Mouse (Mus musculus) intestine, postnatal 0 days (tissue): Measurements from ENCODE around the gene Fli1. TPM values are rescaled to one million over a fixed set of nuclear protein-coding genes. Genes with fewer than 3 reads are reported as not detected.
A peak's percentile ranks its signal among the peaks of the same experiment; 100 is the strongest.

Experiments used
- ATAC-seq: fragments of 200-750 bp; cut with Nextera tagmentation; 2 replicates; pipeline ENCODE4 v1.8.0; 2017; ENCODE audit warnings: mild to moderate bottlenecking, moderate TSS enrichment, moderate library complexity
- H3K27ac ChIP-seq: fragments of 300-500 bp; sonication (generic); 2 replicates; pipeline ENCODE4 v1.5.1; 2014; ENCODE audit warnings: mild to moderate bottlenecking, low read depth, low read length, moderate library complexity
- H3K27me3 ChIP-seq: fragments of 300-500 bp; sonication (generic); replicated peaks from 2 replicates; pipeline ENCODE4 v1.6.1; 2014; ENCODE audit warnings: low read length, mixed read lengths; ENCODE audit not compliant: control insufficient read depth, insufficient read depth
- H3K36me3 ChIP-seq: fragments of 300-500 bp; sonication (generic); 2 replicates; pipeline ENCODE4 v1.6.1; 2014; ENCODE audit warnings: mild to moderate bottlenecking, moderate library complexity; ENCODE audit not compliant: control insufficient read depth, insufficient read depth
- H3K4me1 ChIP-seq: fragments of 300-500 bp; sonication (generic); replicated peaks from 2 replicates; pipeline ENCODE4 v1.6.1; 2014; ENCODE audit warnings: antibody characterized with exemption, low read length, mixed read lengths; ENCODE audit not compliant: control insufficient read depth, insufficient read depth
- H3K4me2 ChIP-seq: fragments of 300-500 bp; sonication (generic); replicated peaks from 2 replicates; pipeline ENCODE4 v1.6.1; 2014; ENCODE audit warnings: low read depth, mild to moderate bottlenecking, moderate library complexity
- H3K4me3 ChIP-seq: fragments of 300-500 bp; sonication (generic); 2 replicates; pipeline ENCODE4 v1.5.1; 2014; ENCODE audit warnings: low read depth, low read length
- H3K9ac ChIP-seq: fragments of 300-500 bp; sonication (generic); 2 replicates; pipeline ENCODE4 v1.6.1; 2014; ENCODE audit warnings: mild to moderate bottlenecking, low read depth, low read length
- H3K9me3 ChIP-seq: fragments of 300-500 bp; sonication (generic); 2 replicates; pipeline ENCODE4 v1.6.1; 2016; ENCODE audit warnings: mixed run types; ENCODE audit not compliant: control insufficient read depth
- CTCF ChIP-seq: sonication (generic); IDR thresholded peaks from 2 replicates; pipeline ENCODE4 v1.5.1; 2016; ENCODE audit warnings: low read depth, mild to moderate bottlenecking, control low read depth, antibody characterized with exemption, moderate library complexity
- WGBS: fragments of 180-500 bp; shearing (Covaris S2); extraction: QIAGEN DNeasy Blood & Tissue Kit; methylation state at CpG from one replicate; pipeline ENCODE4 v1.1.7; 2014; 5-methylcytosine and 5-hydroxymethylcytosine counted together
- polyA plus RNA-seq: library from polyadenylated mRNA; unstranded; fragments of >200 nt; fragmentation: Nextera tagmentation; extraction: Ambion mirVana; gene quantifications from 2 replicates; pipeline ENCODE4 v1.2.1, GENCODE M21; 2015

The Fli1 gene
- polyA plus RNA-seq, 1 experiment from 2014 or later, result 6.0 TPM

DNA sequence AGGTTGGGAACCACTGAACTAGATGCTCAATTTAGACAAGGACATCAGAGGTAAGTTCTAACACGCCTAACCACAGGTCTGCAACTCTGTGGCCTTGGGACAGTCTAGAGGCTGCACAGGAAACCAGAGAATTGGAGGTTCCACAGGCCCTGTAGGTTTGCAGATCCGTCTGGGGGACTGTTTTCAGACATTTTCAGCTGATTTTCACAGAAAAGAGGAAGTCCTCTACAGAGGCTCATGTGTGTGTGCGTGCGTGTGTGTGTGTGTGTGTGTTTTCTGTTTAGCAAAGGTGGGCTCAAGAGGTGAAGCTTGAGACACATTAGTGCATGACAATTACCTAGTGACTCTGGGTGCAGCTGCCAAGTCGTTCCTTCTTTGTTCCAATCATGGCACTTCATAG, 151.6 kb downstream of the Fli1 start:
- Histone ChIP-seq H3K4me3 (no peak overlapping the region), H3K27me3 (no peaks in the 10 kb centered on the region), H3K4me1 (no peaks in the 10 kb centered on the region), H3K4me2 (no peak overlapping the region), H3K9me3 (no peaks in the 10 kb centered on the region), H3K36me3 (no peaks in the 10 kb centered on the region), H3K9ac (no peak overlapping the region), H3K27ac (no peak overlapping the region)
- WGBS, result 78% methylated on average over 5 of the region's 5 CpGs
- TF ChIP-seq CTCF, result no peak
- no peak for ATAC-seq

DNA sequence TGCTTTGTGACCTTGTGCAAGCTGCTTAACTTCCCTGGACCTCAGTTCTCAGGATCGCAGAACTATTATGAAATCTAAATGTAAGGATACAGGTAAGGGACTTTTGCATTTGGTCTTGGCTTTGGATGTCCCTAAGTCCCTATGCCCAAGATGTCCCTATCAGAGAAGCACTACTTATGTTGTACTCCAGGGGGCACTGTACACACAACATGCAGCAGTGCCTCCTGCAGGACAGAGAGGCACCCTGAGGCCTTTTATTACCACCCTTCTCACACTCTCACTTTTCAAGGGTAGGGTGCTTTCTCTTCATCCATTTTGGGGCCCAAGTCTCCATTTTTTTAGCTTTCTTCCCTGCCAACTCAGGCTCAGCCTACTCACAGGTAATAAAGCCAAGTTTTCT, 154.5 kb downstream of the Fli1 start:
- Histone ChIP-seq H3K27ac (no peak overlapping the region), H3K4me2 (no peak overlapping the region), H3K36me3 (no peaks in the 10 kb centered on the region), H3K27me3 (no peaks in the 10 kb centered on the region), H3K4me3 (no peak overlapping the region), H3K9me3 (no peaks in the 10 kb centered on the region), H3K9ac (no peak overlapping the region), H3K4me1 (no peaks in the 10 kb centered on the region)
- no peak for ATAC-seq
- peak; percentile 71 for TF ChIP-seq CTCF
- WGBS, result 93% methylated on average over 1 of the region's 1 CpGs

DNA sequence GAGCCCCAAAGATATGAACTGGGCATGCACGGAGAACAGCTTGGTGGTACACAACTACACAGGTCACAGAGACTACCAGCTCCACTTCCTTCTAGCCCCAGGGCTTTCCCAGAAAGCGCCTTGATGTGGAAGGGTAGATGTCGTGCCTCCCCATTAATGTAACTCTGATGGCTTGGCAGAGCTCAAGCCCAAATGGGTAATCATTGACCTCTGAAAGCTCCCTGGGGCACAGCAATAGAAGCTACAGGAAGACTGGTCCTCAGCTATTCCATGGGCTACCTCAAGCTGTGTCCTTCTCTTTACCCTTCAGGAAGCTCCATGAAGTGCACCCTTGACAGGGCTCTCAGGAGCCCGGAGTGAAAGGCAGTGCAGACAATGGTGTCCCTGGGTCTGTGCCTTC, 157.8 kb downstream of the Fli1 start:
- no peak for ATAC-seq
- H3K4me2 ChIP-seq, result no peak overlapping the region
- no peaks in the 10 kb centered on the region for H3K36me3 ChIP-seq
- 75% methylated on average over 4 of the region's 4 CpGs for WGBS
- no peaks in the 10 kb centered on the region for H3K27me3 ChIP-seq
- no peak overlapping the region for H3K4me3 ChIP-seq
- H3K4me1 ChIP-seq, result no peaks in the 10 kb centered on the region
- H3K9me3 ChIP-seq, result no peaks in the 10 kb centered on the region
- no peak for TF ChIP-seq CTCF
- H3K9ac ChIP-seq, result no peak overlapping the region
- no peak overlapping the region for H3K27ac ChIP-seq

DNA sequence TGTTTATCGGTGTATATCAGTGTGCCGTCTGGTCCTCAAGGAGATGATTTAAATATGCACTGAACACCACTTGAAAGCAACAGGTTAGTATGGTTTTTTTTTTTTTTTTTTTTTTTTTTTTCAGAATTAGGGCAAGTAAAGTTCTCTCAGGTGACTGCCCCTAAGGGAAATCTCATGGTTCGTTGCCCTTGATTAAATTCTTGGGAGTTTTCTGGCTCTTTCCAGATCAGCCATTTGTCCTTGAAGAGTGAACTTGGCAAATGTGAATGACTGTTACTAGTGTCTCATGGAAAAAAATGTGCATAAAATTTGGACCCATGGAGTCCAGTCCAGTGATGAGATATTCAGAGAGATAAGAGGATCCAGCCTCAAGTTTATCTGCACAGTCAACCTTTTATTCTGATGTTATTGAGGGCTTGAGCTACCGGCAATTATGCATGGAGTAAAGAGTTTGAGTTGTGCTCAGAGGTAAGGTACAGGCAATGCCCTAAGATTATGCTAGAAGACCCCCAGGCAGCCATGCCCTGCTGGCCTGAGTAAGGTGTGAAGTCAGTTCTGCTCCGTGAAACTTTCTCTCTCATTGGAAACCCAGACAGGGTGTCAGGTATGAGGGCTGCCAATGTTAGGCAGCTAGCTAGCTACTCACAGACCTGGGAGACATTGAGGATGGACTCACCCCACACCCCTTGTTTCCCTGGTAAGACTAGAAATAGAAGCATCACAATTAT, 165.6 kb downstream of the Fli1 start:
- Histone ChIP-seq H3K4me1 (no peaks in the 10 kb centered on the region), H3K9me3 (no peaks in the 10 kb centered on the region), H3K9ac (no peak overlapping the region), H3K4me3 (no peak overlapping the region), H3K4me2 (no peak overlapping the region), H3K27ac (no peak overlapping the region), H3K36me3 (no peaks in the 10 kb centered on the region), H3K27me3 (no peaks in the 10 kb centered on the region)
- WGBS, result 75% methylated on average over 5 of the region's 5 CpGs
- no peak for TF ChIP-seq CTCF
- no peak for ATAC-seq

DNA sequence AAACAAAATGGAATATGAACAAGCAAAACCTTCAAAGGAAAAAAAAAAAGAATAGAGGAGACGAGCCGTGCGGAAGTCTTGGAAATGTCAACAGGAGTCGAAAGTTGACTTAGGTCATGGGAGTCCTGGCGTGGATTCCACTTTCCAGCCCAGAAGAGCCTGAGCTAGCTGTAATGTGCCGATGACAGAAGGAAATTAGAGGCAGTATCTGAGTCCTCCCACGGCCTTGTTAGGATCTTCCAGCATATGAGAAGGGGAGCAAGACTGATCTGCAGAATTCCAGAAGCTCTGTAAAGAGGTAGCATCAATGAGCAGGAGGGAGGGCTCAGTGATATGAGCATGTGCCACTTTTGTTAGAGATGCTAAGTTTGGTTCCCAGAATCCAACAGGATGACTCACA, 166.6 kb downstream of the Fli1 start:
- WGBS, result 83% methylated on average over 7 of the region's 7 CpGs
- Histone ChIP-seq H3K27ac (no peak overlapping the region), H3K4me2 (no peak overlapping the region), H3K4me1 (no peaks in the 10 kb centered on the region), H3K27me3 (no peaks in the 10 kb centered on the region), H3K36me3 (no peaks in the 10 kb centered on the region), H3K4me3 (no peak overlapping the region), H3K9me3 (no peaks in the 10 kb centered on the region), H3K9ac (no peak overlapping the region)
- ATAC-seq, result no peak
- TF ChIP-seq CTCF, result no peak

DNA sequence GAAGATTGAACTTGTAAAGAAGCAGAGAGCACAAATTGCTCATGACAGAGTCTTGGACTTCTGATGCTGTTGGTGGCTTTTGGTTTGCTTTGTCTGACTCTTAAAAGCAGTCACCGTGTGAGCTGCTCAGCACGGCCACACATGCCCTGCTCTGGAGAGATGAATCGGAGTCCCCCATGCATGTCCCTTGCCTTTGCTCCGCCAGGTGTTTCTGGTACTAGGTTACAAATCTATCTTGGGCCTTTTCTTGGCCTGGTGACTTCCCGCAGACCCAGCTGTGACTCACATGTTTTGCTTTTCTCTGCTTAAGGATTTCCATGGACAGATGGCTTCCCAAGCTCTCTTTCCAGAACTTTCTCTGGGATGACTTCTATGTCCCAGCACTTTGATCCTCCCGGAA, 169.0 kb downstream of the Fli1 start:
- ATAC-seq, result no peak
- Histone ChIP-seq H3K4me2 (no peak overlapping the region), H3K4me1 (no peaks in the 10 kb centered on the region), H3K9me3 (no peaks in the 10 kb centered on the region), H3K27me3 (no peaks in the 10 kb centered on the region), H3K4me3 (no peak overlapping the region), H3K27ac (no peak overlapping the region), H3K9ac (no peak overlapping the region), H3K36me3 (no peaks in the 10 kb centered on the region)
- 91% methylated on average over 6 of the region's 6 CpGs for WGBS
- no peak for TF ChIP-seq CTCF

Other genes starting within 250 kb of the Fli1 start
- gene Kcnj5, start 198.5 kb downstream of the Fli1 start, polyA plus RNA-seq, result 0.07 and 0.13 TPM in 2 replicates
- not detected in 2 replicates for gene Kcnj1, start 170.4 kb downstream of the Fli1 start, polyA plus RNA-seq
- 13.3 and 13.6 TPM in 2 replicates for gene Ets1, start 93.4 kb upstream of the Fli1 start, polyA plus RNA-seq